Mouse (Mus musculus): ENCODE measurements around the gene Nr3c2.

- TF ChIP-seq POLR2A (IDR thresholded peaks at IDR 0.05; ENCODE audit: extremely low read depth, insufficient read depth, low read length), result no peak
- no peak for TF ChIP-seq CTCF (IDR thresholded peaks at IDR 0.05; ENCODE audit: extremely low read depth, insufficient read depth, low read length)
Measured at GRCm38 (mm10) chr8:77257085-77257451, 357.8 kb downstream of the Nr3c2 start.
